In genomic region chr13:109506754-109507153, GRCm38 (mm10) we compare ENCODE assay signal across 29 mouse cellular contexts.
DNase-seq lines count a peak whose midpoint lies in the region; ATAC-seq and TF ChIP-seq lines count a peak whose summit lies in the region.
"Had no signal": no experiment of that assay in that cellular context is flagged by ENCODE, and none has a peak within 500 bp of the region (broad histone marks: within the 10 kb centered on the region; RNA-seq: fewer than 3 reads in every experiment).

No protein-coding gene starts in this region.

- 58% methylated on average over 7 of the region's 7 CpGs for WGBS in kidney, postnatal 0 days
- WGBS in limb, embryonic 14.5 days = 46% methylated on average over 7 of the region's 7 CpGs
- WGBS in limb, embryonic 10.5 days = 92% methylated on average over 7 of the region's 7 CpGs
- 35% methylated on average over 7 of the region's 7 CpGs for WGBS in lung, postnatal 0 days

- H3K4me3 ChIP-seq in kidney, postnatal 0 days (replicated peaks; ENCODE audit: low read depth, low read length) = no peak overlapping the region
- no peak overlapping the region for H3K4me3 ChIP-seq in limb, embryonic 14.5 days (replicated peaks; ENCODE audit: low read length)
- no peak overlapping the region for H3K4me3 ChIP-seq in limb, embryonic 10.5 days
- H3K4me3 ChIP-seq in lung, postnatal 0 days (ENCODE audit: low read depth, low read length) = no peak overlapping the region
- H3K4me3 ChIP-seq: embryonic facial prominence, embryonic 13.5 days; forebrain, embryonic 10.5 days; forebrain, embryonic 13.5 days; heart, adult 2 months; heart, embryonic 10.5 days; heart, embryonic 13.5 days had no signal

- no peaks in the 10 kb centered on the region for H3K9me3 ChIP-seq in kidney, postnatal 0 days (replicated peaks; ENCODE audit: low read length)
- H3K9me3 ChIP-seq in limb, embryonic 14.5 days (ENCODE audit: control insufficient read depth, low read length) = no peaks in the 10 kb centered on the region
- no peaks in the 10 kb centered on the region for H3K9me3 ChIP-seq in limb, embryonic 10.5 days (replicated peaks)
- no peaks in the 10 kb centered on the region for H3K9me3 ChIP-seq in lung, postnatal 0 days (ENCODE audit: low read length)
- H3K9me3 ChIP-seq: embryonic facial prominence, embryonic 13.5 days; forebrain, embryonic 10.5 days; forebrain, embryonic 13.5 days; G1E; heart, embryonic 10.5 days; heart, embryonic 13.5 days had no signal

- TF ChIP-seq CTCF in kidney, postnatal 0 days (IDR thresholded peaks at IDR 0.05; ENCODE audit: low read depth) = no peak
- TF ChIP-seq CTCF in lung, postnatal 0 days (IDR thresholded peaks at IDR 0.05) = no peak

- no peaks in the 10 kb centered on the region for H3K36me3 ChIP-seq in kidney, postnatal 0 days (ENCODE audit: insufficient read depth, low read length)
- no peaks in the 10 kb centered on the region for H3K36me3 ChIP-seq in limb, embryonic 14.5 days (ENCODE audit: control insufficient read depth, insufficient read depth, low read length)
- H3K36me3 ChIP-seq in limb, embryonic 10.5 days = no peaks in the 10 kb centered on the region
- H3K36me3 ChIP-seq in lung, postnatal 0 days (ENCODE audit: insufficient read depth, low read length) = no peaks in the 10 kb centered on the region
- H3K36me3 ChIP-seq: embryonic facial prominence, embryonic 13.5 days; forebrain, embryonic 10.5 days; G1E; heart, embryonic 10.5 days; heart, embryonic 13.5 days had no signal

- TF ChIP-seq EP300 in lung, postnatal 0 days (IDR thresholded peaks at IDR 0.05) = no peak

- H3K4me2 ChIP-seq in kidney, postnatal 0 days (ENCODE audit: low read length) = no peak overlapping the region
- no peak overlapping the region for H3K4me2 ChIP-seq in limb, embryonic 14.5 days (replicated peaks; ENCODE audit: low read depth, low read length, severe bottlenecking)
- H3K4me2 ChIP-seq in lung, postnatal 0 days (replicated peaks; ENCODE audit: low read depth, low read length) = no peak overlapping the region
- H3K4me2 ChIP-seq: embryonic facial prominence, embryonic 13.5 days; forebrain, embryonic 13.5 days; heart, embryonic 13.5 days; hindbrain, embryonic 14.5 days had no signal

- peak; percentile 54 for DNase-seq in kidney, postnatal 0 days (ENCODE audit: low spot score)
- no peak for DNase-seq in kidney, adult 18-20 months
- peak; percentile 40 for DNase-seq in limb, embryonic 14.5 days (ENCODE audit: low spot score)
- DNase-seq in limb, embryonic 10.5 days (ENCODE audit: low spot score) = no peak
- peak; percentile 11 for DNase-seq in lung, postnatal 0 days (ENCODE audit: low spot score)
- DNase-seq in lung, adult 18-20 months = no peak
- peak; percentile 10 for DNase-seq in NIH3T3 (ENCODE audit: low read depth)
- DNase-seq: adrenal gland, adult 2 months; adrenal gland, postnatal 14 days; B cell, adult 2 months; cerebellum, adult 11 months; cerebellum, adult 2 months; cerebellum, adult 9-11 months; cerebellum, postnatal 25 days; gastrocnemius, postnatal 10 days; gastrocnemius, postnatal 36 days; heart, adult 2 months; heart, postnatal 14 days; heart, postnatal 4 days had no signal

- no peak for ATAC-seq in kidney, postnatal 0 days (replicated peaks; ENCODE audit: low FRiP score, low read depth)
- ATAC-seq in limb, embryonic 14.5 days (ENCODE audit: low FRiP score, low read depth) = no peak
- ATAC-seq in lung, postnatal 0 days = no peak
- ATAC-seq in megakaryocyte-erythroid progenitor cell, adult 5-6 weeks (replicated peaks; ENCODE audit: low FRiP score, low TSS enrichment, poor library complexity, severe bottlenecking) = no peak
- ATAC-seq: forebrain, embryonic 13.5 days; forebrain, embryonic 16.5 days had no signal

- H3K9ac ChIP-seq in kidney, postnatal 0 days (ENCODE audit: low read depth, low read length) = no peak overlapping the region
- H3K9ac ChIP-seq in limb, embryonic 14.5 days (ENCODE audit: low read depth, low read length, severe bottlenecking) = no peak overlapping the region
- H3K9ac ChIP-seq in lung, postnatal 0 days (replicated peaks; ENCODE audit: low read depth) = no peak overlapping the region
- H3K9ac ChIP-seq: embryonic facial prominence, embryonic 13.5 days; forebrain, embryonic 13.5 days; heart, embryonic 13.5 days; hindbrain, embryonic 14.5 days had no signal

- H3K4me1 ChIP-seq in kidney, postnatal 0 days (replicated peaks; ENCODE audit: insufficient read depth, low read length) = no peaks in the 10 kb centered on the region
- H3K4me1 ChIP-seq in limb, embryonic 14.5 days (ENCODE audit: control insufficient read depth, insufficient read depth, low read length) = peaks cover 10% of the 10 kb centered on the region
- H3K4me1 ChIP-seq in limb, embryonic 10.5 days = peaks cover 7% of the 10 kb centered on the region
- H3K4me1 ChIP-seq in lung, postnatal 0 days (ENCODE audit: insufficient read depth, low read depth, low read length) = no peaks in the 10 kb centered on the region
- H3K4me1 ChIP-seq: forebrain, embryonic 10.5 days; forebrain, embryonic 13.5 days; heart, embryonic 10.5 days had no signal

- no peak overlapping the region for H3K27ac ChIP-seq in kidney, postnatal 0 days
- H3K27ac ChIP-seq in limb, embryonic 14.5 days (replicated peaks; ENCODE audit: low read depth, low read length) = no peak overlapping the region
- H3K27ac ChIP-seq in limb, embryonic 10.5 days = no peak overlapping the region
- H3K27ac ChIP-seq in lung, postnatal 0 days (ENCODE audit: low read length) = no peak overlapping the region
- H3K27ac ChIP-seq: embryonic facial prominence, embryonic 13.5 days; forebrain, embryonic 10.5 days; forebrain, embryonic 13.5 days; heart, adult 2 months; heart, embryonic 10.5 days; heart, embryonic 13.5 days; hindbrain, embryonic 14.5 days had no signal

- no peaks in the 10 kb centered on the region for H3K27me3 ChIP-seq in kidney, postnatal 0 days (ENCODE audit: insufficient read depth, low read length)
- no peaks in the 10 kb centered on the region for H3K27me3 ChIP-seq in limb, embryonic 14.5 days (ENCODE audit: control insufficient read depth, insufficient read depth, low read length)
- H3K27me3 ChIP-seq in limb, embryonic 10.5 days (ENCODE audit: low read depth, poor library complexity, severe bottlenecking) = no peaks in the 10 kb centered on the region
- H3K27me3 ChIP-seq in lung, postnatal 0 days (replicated peaks; ENCODE audit: insufficient read depth, low read length) = no peaks in the 10 kb centered on the region
- H3K27me3 ChIP-seq: CH12.LX; embryonic facial prominence, embryonic 13.5 days; forebrain, embryonic 13.5 days; heart, embryonic 13.5 days had no signal

- no peak for TF ChIP-seq POLR2A in limb, embryonic 14.5 days (IDR thresholded peaks at IDR 0.05; ENCODE audit: borderline replicate concordance, extremely low read depth, insufficient read depth, insufficient read length)

Comparison
In these comparisons a context has a peak if more than half of its experiments do, and no peak if none do; other contexts are left out.
1. DNase-seq: peak in kidney, postnatal 0 days (single experiment), limb, embryonic 14.5 days (single experiment), lung, postnatal 0 days (single experiment) and NIH3T3 (single experiment); none in kidney, adult 18-20 months (single experiment), limb, embryonic 10.5 days (single experiment) and lung, adult 18-20 months (0 of 2).